Mouse (Mus musculus) inflammation-experienced regulatory T-cells, adult 16 weeks (primary cell): ENCODE measurements around the gene Il1r1. TPM values are rescaled to one million over a fixed set of nuclear protein-coding genes. Genes with fewer than 3 reads are reported as not detected.

ENCODE experiments used
- polyA plus RNA-seq: library from polyadenylated mRNA; unstranded; fragments of 100-300 nt; shearing (Covaris generic); gene quantifications from one replicate; pipeline ENCODE4 v1.2.1, GENCODE M21; 2017

Gene Il1r1
- polyA plus RNA-seq: 0.46 TPM

DNA sequence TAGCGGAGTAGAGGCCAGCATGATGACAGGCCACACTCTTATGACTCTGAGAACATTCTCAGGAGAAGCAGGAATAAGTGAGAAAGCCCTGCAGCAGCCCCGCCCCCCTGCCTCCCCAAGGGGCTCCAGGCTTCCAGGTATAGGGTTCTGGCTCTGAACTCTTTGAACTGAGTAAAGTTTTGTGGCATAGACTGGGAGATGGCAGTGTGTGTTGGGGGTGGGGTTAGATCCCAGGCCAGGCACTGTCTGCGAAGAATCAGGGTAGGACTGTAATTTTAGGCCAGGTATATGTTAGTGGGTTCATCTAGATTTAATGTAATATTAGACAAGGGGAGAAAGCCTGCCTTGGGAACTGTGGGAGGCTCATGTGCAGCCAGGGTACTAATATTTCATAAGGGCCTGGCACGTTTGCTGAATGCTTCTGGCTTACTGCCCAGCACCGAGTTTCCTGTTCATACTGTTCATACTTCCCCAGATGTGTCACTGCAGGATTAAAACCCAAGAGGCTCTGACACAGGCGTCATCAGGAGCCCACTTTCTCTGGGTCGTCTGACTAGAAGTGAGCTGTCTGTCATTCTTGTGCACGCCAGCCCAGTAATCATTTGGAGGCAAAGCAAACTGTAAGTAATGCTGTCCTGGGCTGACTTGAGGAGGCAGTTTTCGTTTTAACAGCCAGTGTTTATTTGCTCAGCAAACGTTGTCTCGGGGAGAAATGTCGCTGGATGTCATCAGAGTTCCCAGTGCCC is at the start of gene Il1r1:
Gene Il1r1 (plus strand): TSS at position 542 of the 746 bp plus-strand sequence.

DNA sequence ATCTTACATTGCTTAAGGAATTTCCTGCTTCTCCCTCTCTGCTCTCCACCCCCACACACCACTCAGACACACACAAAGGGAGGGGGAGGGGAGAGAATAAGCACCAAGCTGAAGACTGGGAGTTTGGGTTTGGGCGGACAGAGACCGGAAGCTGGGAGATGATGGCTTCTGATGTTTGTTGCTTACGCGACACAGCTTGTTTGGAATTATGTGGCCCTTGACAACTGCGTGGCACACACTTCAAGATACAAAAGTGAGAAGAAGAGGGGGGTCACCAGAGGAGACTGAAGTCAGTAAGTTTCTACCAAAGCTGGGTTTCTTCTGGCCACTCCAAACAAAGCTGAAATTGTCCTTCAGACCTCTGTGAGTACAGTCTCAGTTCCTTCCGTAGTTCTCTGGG is 99.6 kb downstream of the Il1r1 start, which contains the start of gene Il1rl2:
Gene Il1rl2 (plus strand): TSS at position 154 of the 400 bp plus-strand sequence.

Other genes starting within 250 kb of the Il1r1 start
- gene Il1r2, start 151.0 kb upstream of the Il1r1 start, polyA plus RNA-seq: 72.8 TPM
- gene Il1rl2, start 99.5 kb downstream of the Il1r1 start, polyA plus RNA-seq: 1.5 TPM
- gene Il1rl1, start 204.5 kb downstream of the Il1r1 start, polyA plus RNA-seq: 25.8 TPM
- 52.8 TPM for gene Il18r1, start 240.5 kb downstream of the Il1r1 start, polyA plus RNA-seq